Mouse (Mus musculus) small intestine, adult 2 months (tissue): ENCODE measurements around the gene Afdn.

Experiments
- CTCF ChIP-seq: fragments of 200-500 bp; IDR thresholded peaks from 2 replicates; pipeline ENCODE4 v1.5.1; 2012; ENCODE audit warnings: low read depth, mild to moderate bottlenecking, control low read depth, inconsistent platforms, low read length, moderate library complexity, mixed read lengths; ENCODE audit not compliant: insufficient replicate concordance, insufficient read length; ENCODE audit errors: extremely low read depth
- POLR2A ChIP-seq: fragments of 200-500 bp; IDR thresholded peaks from 2 replicates; pipeline ENCODE4 v1.6.1; 2012; ENCODE audit warnings: low read depth, mild to moderate bottlenecking, control low read depth, inconsistent platforms, low read length, moderate library complexity

- TF ChIP-seq CTCF = no peak
- no peak for TF ChIP-seq POLR2A
Measured at GRCm38 (mm10) chr17:13759156-13759852, 1.0 kb upstream of the Afdn start.
